Mouse (Mus musculus) olfactory bulb, adult 2 months (tissue): ENCODE measurements around the gene Kyat1. TPM values are rescaled to one million over a fixed set of nuclear protein-coding genes. Genes with fewer than 3 reads are reported as not detected.

Source experiments
- H3K27ac ChIP-seq: fragments of 200-500 bp; 2 replicates; pipeline ENCODE4 v1.5.1; 2012; ENCODE audit warnings: low read depth, low read length; ENCODE audit not compliant: insufficient read depth
- H3K4me1 ChIP-seq: fragments of 200-500 bp; 2 replicates; pipeline ENCODE4 v1.6.1; 2012; ENCODE audit warnings: low read length; ENCODE audit not compliant: control insufficient read depth, insufficient read depth
- H3K4me3 ChIP-seq: fragments of 200-500 bp; 2 replicates; pipeline ENCODE4 v1.5.1; 2012; ENCODE audit warnings: mild to moderate bottlenecking, low read depth, low read length, moderate library complexity; ENCODE audit not compliant: insufficient read depth
- CTCF ChIP-seq: fragments of 200-500 bp; IDR thresholded peaks from 2 replicates; pipeline ENCODE4 v1.5.1; 2012; ENCODE audit warnings: low read depth, mild to moderate bottlenecking, low read length, moderate library complexity; ENCODE audit not compliant: insufficient read depth
- POLR2A ChIP-seq: fragments of 200-500 bp; IDR thresholded peaks from 2 replicates; pipeline ENCODE4 v1.6.1; 2012; ENCODE audit warnings: mild to moderate bottlenecking, low read depth, low read length, moderate library complexity; ENCODE audit not compliant: insufficient read depth
- WGBS: fragments of 180-500 bp; shearing (Covaris S2); methylation state at CpG from one replicate; pipeline ENCODE4 v1.1.7; 2018; 5-methylcytosine and 5-hydroxymethylcytosine counted together
- polyA plus RNA-seq: library from polyadenylated mRNA; stranded (reverse); fragments of >200 nt; gene quantifications from 2 replicates; pipeline ENCODE4 v1.2.4, GENCODE M21; 2012; ENCODE audit warnings: low replicate concordance; ENCODE audit not compliant: missing spikeins, insufficient read depth, insufficient read length

Gene Kyat1
- polyA plus RNA-seq, 1 experiment = not detected

DNA sequence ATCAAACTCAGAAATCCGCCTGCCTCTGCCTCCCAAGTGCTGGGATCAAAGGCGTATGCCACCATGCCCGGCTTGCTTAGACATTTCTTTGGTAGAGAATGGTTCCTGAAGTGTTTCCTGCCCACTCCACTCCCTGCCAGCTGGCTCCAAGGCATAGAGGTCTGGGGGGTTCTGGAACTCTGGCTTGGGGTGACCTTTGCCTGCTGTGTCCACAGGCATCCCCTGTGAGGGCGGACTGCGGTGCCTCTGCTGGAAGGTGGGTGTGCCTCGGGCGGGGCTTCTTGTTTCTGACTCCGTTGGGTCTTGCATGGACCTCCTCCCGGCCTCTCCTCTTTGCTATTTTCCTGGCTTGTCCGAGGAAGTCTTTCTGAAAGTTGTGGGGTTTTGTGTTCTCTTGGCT lies 69.2 kb downstream of the Kyat1 start:
- Histone ChIP-seq H3K4me1 (peaks cover 19% of the 10 kb centered on the region), H3K27ac (no peak overlapping the region), H3K4me3 (no peak overlapping the region)
- TF ChIP-seq CTCF (no peak), POLR2A (no peak)
- 88% methylated on average over 10 of the region's 10 CpGs for WGBS

Other genes starting within 250 kb of the Kyat1 start
- gene Sptan1, start 240.3 kb downstream of the Kyat1 start, polyA plus RNA-seq = 496 and 868 TPM in 2 replicates
- not detected in 2 replicates for gene Wdr34, start 157.0 kb downstream of the Kyat1 start, polyA plus RNA-seq
- 163 TPM in 1 of 2 replicates, not detected in the other for gene Set, start 148.5 kb downstream of the Kyat1 start, polyA plus RNA-seq
- not detected in 2 replicates for gene Pkn3, start 128.2 kb downstream of the Kyat1 start, polyA plus RNA-seq
- not detected in 2 replicates for gene Zdhhc12, start 112.2 kb downstream of the Kyat1 start, polyA plus RNA-seq
- not detected in 2 replicates for gene Zer1, start 81.3 kb downstream of the Kyat1 start, polyA plus RNA-seq
- not detected in 2 replicates for gene Tbc1d13, start 72.1 kb downstream of the Kyat1 start, polyA plus RNA-seq
- not detected in 2 replicates for gene Endog, start 34.4 kb downstream of the Kyat1 start, polyA plus RNA-seq
- gene Spout1, start 27.4 kb downstream of the Kyat1 start, polyA plus RNA-seq = not detected in 2 replicates
- gene Lrrc8a, start 31.9 kb upstream of the Kyat1 start, polyA plus RNA-seq = not detected in 2 replicates
- gene Gm28035, start 34.7 kb upstream of the Kyat1 start, polyA plus RNA-seq = not detected in 2 replicates
- gene Phyhd1, start 60.4 kb upstream of the Kyat1 start, polyA plus RNA-seq = not detected in 2 replicates
- not detected in 2 replicates for gene Gm28038, start 75.2 kb upstream of the Kyat1 start, polyA plus RNA-seq
- gene Dolk, start 80.5 kb upstream of the Kyat1 start, polyA plus RNA-seq = not detected in 2 replicates
- gene Nup188, start 80.5 kb upstream of the Kyat1 start, polyA plus RNA-seq = not detected in 2 replicates
- 562 TPM in 1 of 2 replicates, not detected in the other for gene Sh3glb2, start 153.5 kb upstream of the Kyat1 start, polyA plus RNA-seq
- not detected in 2 replicates for gene Miga2, start 158.4 kb upstream of the Kyat1 start, polyA plus RNA-seq
- gene Dolpp1, start 186.4 kb upstream of the Kyat1 start, polyA plus RNA-seq = not detected in 2 replicates
- gene Crat, start 210.0 kb upstream of the Kyat1 start, polyA plus RNA-seq = not detected in 2 replicates
- gene Ptpa, start 210.2 kb upstream of the Kyat1 start, polyA plus RNA-seq = not detected in 2 replicates